ENCODE assay signal across 12 mouse cellular contexts in genomic region chr2:44513080-44513724, GRCm38 (mm10).
DNase-seq lines count a peak whose midpoint lies in the region; ATAC-seq and TF ChIP-seq lines count a peak whose summit lies in the region.
"Had no signal": no experiment of that assay in that cellular context is flagged by ENCODE, and none has a peak within 500 bp of the region (broad histone marks: within the 10 kb centered on the region; RNA-seq: fewer than 3 reads in every experiment).

No protein-coding gene starts in this region.

- no peak for TF ChIP-seq POLR2A in brain, embryonic 14.5 days (IDR thresholded peaks at IDR 0.05; ENCODE audit: borderline replicate concordance, extremely low read depth, insufficient read depth, insufficient read length, poor library complexity, severe bottlenecking)

- no peak for TF ChIP-seq CTCF in brain, embryonic 14.5 days (IDR thresholded peaks at IDR 0.05; ENCODE audit: borderline replicate concordance, extremely low read depth, insufficient read depth, insufficient read length)

- DNase-seq in frontal cortex, postnatal 36 days (ENCODE audit: low spot score in 2 of 2): no peak
- peak; percentile 20 for DNase-seq in brain, adult 2 months (ENCODE audit: low read depth, low spot score)
- DNase-seq in brain, embryonic 14.5 days (ENCODE audit: low read depth): peak; percentile 83
- DNase-seq in telencephalon, adult 2 months (ENCODE audit: low read depth, low spot score): peak; percentile 16
- DNase-seq in cerebellum, postnatal 10 days: no peak
- DNase-seq: adrenal gland, adult 2 months; adrenal gland, postnatal 25 days; cerebellum, adult 11 months; cerebellum, adult 8-10 months; kidney, adult 18-20 months had no signal

- ATAC-seq in frontal cortex, adult (ENCODE audit: low TSS enrichment): peak; percentile 60
- ATAC-seq: intestine, embryonic 15.5 days had no signal

Comparison
In these comparisons a context has a peak if more than half of its experiments do, and no peak if none do; other contexts are left out.
1. DNase-seq: peak in brain, adult 2 months (single experiment), brain, embryonic 14.5 days (single experiment) and telencephalon, adult 2 months (single experiment); none in frontal cortex, postnatal 36 days (0 of 2) and cerebellum, postnatal 10 days (0 of 2).